Mouse (Mus musculus): ENCODE measurements around the gene Fos.

- peak; percentile 10; the same call in 1 of the 2 replicates for TF ChIP-seq POLR2A (IDR thresholded peaks at IDR 0.05; ENCODE audit: borderline replicate concordance, insufficient read depth, low read length)
- no peak for TF ChIP-seq CTCF (IDR thresholded peaks at IDR 0.05; ENCODE audit: borderline replicate concordance, insufficient read depth, low read depth, low read length)
Measured at GRCm38 (mm10) chr12:85474298-85475231, 875 bp downstream of the Fos start.

Measured in cerebellum, adult 2 months (tissue).